Mouse (Mus musculus) CD8-positive naive resting alpha-beta T cell, adult 2 months (primary cell): ENCODE data around the gene Cldn15.
"Not testable (repeated sequence)": the region's sequence is repeated elsewhere in the genome, so short reads cannot be mapped to it uniquely, and the experiment has no call there.

Source experiments
- DNase-seq, 2 experiments: peaks; one replicate each; pipeline ENCODE4 v3.0.0; 2022; ENCODE audit warnings: low read depth in 2 of 2, low spot score in 2 of 2

The Cldn15 gene

DNA sequence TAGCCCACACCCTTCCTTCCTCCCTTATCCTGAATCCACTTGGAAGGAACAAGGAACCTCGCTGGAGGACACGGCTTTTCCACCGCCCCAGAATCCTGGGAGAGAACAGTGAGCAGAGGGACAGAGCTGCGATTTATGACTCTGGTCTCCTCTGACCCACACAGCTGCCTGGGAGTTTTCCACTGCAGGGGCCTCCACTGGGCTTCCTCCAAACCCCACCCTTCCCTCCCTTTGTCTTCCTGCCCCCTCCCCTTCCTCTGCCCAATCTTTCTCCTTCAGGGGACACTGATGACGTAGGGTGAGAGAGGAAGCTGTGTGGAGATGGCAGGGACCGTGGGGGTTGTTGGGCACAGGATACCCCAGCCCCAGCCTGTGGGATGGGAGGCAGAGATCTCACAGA, at the start of gene Cldn15:
Cldn15 (plus strand) TSS at position 286 of the 400 bp plus-strand sequence.
- no peak for DNase-seq

DNA sequence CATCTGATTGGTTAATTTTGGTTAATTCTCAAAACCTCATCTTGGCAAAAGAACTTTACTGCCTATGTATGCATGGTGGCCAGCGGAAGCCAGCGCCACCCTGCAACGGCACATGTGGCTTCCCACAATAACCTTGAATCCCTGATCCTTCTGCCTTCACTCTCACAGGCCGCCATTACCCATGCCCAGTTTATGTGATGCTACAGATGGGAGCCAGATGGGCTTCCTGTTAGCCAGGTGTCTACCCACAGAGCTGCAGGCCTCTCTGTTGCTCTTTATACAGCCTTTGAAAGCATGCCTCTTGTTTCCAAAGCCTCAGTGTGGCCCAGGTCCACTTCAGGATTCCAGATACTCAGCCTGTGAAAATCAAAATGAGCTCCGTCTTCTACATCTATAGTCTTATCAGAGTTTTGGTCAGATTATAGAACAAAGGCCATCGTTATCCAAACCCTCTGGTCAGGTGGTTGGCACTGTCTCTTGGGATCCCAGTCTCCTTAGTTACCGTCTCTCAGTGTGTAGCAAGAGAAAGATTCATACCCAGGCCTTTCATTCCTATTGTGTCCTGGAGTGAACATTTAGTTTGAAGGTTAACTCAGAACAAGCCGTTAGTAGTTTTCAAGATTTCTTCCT, 48.7 kb upstream of the Cldn15 start:
- no peak for DNase-seq

DNA sequence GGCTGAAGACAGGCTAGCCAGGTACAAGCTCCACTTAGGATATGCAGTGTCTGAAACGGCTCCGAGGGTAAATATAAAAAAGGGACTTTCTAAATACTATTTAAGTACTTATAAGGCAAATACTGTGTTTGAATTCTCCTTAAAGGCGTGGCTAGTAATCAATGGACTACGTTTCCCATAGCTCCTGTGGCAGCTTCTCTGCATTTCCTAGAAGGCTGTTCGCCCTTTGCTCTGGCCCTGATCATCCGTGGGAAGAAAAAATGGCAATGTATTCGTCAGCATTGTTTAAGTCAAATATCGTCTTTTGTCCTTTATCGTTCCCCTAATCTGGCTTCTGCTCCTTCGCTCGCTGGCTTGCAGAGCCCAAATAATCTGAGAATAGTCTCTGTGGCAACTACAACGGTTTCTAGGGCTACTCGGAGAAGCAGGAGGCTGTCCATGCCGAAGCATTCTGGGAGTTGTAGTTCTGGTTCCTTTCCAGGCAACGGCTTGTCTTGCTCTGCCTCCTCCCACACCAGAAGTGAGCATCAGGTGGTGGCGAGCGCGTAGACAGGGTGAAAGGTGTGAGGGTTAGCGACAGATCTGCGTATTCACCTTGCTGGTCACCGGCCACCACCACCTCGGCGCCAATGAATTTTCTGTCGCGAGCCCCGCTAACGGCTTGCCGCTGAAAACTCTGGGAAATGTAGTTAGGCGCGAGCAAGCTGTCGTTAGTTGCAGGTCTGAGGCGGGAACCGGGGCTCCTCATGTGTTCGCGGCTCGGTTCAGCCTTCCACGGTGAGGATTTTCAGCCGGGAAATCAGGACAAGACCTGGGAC, 47.6 kb upstream of the Cldn15 start:
- peak; percentile 50 to 69 for DNase-seq

DNA sequence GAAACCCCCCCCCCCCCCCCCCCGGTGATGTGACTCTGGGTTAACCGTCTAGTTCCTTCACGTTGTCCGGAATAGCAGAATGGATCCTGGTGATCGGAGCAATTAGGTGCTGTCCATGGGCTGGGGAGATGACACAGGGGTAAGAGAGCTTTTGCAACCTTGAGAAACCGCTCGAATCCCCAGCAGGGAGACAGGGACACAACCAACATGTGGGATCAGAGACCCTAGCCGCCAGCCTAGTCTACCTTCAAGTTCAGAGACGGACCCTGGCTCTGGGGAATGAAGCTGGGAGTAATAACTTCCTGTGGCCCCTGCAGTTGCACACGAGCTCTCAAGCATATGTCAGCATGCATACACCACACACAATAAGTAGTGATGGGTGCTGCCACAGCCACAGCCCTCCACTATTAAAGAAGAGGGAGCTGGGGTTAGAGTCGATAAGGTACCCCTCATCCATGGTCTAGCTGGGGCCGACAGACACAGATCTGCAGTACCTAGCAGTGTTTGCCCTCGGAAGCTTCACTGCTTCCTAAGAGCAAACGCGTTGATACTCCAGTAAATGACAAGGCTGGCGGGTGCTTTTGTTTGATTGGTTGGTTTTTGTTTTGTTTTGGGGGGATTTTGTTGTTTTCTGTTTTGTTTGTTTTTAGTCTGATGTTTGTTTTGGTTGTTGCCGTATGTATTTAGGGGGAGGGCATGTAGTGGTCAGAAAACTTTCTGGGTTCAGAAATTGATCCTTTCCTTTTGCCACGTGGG, 46.7 kb upstream of the Cldn15 start:
- DNase-seq = no peak

DNA sequence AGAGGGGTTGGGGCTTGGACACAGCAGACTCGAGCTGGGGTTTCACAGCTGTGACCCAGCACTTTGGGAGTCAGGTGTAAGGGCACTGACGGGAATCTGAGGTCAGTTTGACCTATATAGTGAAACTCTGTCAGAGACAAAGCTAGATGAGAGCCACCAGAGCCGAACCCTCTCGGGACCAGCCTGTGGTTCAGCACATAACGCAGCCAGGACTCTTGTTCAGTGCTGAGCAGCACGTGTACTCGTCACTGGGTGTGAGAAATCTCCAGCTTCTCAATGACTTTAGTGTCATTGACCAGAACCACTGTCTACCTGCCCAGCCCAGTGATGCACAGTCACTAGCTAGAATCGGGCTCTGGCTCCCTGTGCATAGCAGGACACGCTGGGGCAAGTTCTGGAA, 43.6 kb upstream of the Cldn15 start:
- DNase-seq = no peak

DNA sequence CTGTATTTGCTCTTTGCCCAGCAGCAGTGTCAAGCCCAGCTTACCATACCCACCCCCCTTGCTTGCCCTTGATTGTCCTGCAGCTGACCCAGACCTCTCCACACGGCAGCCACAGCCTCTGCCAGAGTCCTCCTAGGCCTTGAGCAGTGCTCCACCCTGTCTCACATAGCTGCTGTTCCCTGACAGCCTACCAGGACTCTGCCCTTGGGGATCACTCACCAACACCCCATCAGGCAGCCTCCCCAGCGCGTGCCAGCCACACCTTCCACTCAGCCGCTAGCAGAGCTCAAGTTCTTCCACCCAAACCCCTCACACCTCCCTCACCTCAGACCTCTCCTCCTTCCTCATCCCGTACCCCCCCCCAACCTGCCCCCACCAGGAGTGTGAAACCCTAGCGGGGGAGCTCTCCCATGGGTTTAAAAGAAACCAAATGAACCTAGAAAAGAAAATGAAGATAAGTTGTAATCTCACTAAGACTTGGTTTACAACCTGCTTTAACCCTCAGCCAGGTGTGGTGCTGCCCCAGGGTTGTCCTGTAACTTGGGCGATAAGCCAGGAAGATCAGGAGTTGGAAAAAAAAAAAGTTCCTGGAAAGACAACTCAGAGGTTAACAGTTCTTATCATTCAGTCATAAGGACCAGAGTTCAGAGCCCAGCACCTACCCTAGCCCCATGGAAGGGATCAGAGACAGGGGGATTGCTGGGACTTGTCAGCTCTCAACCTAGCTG, 42.5 kb upstream of the Cldn15 start:
- no peak for DNase-seq

DNA sequence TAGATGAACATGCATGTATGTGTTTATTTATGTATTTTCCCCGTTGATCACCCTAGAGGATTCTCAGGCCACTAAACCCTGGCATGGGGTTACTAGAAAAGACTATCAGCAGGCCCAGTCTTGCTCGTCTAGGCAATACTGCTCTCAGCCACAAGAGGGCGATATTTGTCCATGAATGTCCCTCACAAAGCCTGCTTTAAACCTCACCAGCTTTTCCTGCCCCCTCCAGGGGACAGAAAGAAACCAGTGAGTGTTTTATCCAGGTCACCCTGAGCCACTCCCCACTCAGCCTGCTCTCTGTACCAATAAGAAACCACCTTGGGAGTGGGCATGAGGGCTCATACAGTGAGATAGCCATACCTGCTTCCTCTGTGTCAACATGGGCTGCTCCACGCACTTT, 37.3 kb upstream of the Cldn15 start:
- peak; percentile 63 to 73 for DNase-seq

DNA sequence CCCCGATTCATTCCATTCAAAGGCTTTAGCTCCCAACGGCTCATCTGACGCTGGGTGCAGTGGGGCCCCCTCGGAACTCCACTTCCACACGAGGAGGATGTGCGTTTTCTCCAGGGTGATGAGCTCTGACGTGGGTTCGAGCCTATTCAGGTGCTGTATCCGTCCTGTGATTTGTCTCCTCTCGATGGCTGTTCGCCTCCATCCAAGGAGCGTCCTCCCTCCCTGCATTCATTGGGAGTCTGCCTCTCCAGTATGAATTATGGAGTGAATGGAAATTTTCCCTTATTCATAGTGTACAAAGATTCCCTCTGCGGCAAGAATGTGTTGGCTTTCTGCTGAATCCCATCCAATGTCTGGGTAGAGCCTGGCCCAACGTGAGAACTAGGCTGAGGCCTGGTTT, 34.5 kb upstream of the Cldn15 start:
- no peak for DNase-seq

DNA sequence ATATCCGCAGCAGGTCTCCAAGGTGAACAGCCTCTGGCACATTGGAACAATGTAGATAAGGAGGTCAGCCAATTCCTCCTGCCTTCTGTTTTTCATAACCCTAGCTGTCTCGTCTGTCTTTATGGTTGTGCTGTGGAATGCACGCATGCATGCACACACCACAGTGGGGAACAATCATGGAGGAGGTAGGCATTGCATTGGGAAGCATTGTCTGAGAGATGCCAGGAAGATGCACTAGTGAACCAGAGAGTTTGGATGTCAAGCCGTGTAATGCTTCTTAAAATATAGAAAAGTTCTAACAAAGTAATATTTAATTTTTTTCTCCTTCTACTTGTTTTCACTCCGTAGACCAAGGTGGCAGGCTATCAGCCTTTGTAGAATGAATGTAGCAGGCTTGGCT, 33.5 kb upstream of the Cldn15 start:
- DNase-seq = no peak

DNA sequence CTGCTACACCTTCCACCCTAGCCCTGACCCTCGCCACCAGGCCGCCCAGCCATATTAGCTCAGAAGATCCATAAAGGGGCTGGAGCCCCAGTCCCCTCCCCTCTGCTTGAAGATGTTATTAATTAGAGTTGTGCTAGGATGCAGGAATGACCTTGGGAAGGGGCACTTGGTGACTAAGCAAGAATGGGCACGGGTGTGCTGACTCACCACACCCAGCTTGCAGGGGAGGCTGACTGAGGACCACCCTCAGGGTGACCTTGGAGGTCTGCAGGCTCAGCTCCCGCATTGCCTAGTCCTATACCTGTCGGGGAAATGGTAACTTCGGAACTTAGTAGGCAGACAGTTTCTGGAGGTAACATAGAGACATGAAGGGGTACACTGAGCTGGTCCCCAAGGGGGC, 32.5 kb upstream of the Cldn15 start:
- no peak for DNase-seq

DNA sequence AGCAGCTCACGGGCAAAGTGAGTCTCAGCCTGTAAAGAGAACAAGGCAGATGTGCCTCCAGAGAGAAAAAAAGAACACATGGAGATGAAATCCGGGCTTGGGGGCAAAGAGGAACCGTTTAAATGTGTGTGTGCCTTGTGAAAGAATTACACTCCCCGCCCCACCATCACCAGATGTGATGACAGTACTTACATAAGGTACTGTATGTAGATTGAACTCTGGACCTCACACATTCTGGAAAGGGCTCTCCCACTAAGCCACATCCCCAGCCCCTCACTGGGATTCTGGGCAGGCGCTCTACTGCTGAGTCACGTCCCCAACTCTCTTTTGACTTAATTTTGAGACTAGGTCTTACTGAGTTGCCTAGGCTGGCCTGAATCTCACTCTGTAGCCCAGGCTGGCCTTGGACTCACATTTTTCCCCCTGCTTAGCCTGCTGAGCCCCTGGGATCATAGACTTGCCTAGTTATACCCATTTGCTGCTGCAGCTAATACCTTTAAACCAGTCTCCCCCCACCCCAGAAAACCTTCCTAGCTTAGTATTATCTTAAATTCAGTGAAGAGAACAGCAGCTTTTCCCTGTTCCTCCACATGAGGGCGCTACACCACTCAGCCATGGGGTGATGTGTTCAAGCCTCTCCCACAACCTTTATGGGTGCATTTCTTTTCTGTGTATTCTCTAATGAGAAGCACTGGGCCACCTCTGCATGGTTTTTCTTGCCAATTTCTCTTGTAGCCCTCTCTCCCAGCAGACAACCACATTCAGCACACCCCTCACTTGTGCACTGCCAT, 30.3 kb upstream of the Cldn15 start:
- peak in 1 of 2 experiments; percentile 12 for DNase-seq

DNA sequence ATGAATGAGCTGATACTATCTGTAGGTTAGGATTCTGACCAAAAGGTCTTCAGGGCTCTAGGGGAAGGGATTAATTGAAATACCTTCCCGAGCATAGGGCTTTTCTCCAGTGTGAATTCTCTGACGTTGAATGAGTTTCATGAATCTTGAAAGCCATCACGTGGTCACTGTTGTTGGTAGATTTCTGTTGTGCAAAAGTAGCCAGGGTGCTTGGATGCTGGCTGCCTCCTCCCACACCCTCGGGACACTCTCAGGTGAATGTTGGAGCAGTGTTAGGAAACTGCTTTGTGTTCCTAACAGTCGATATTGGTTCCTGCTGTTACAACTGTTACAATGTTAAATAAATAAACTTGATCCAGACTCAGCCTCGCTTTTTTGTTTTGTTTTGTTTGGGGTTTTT, 29.7 kb upstream of the Cldn15 start:
- no peak for DNase-seq

DNA sequence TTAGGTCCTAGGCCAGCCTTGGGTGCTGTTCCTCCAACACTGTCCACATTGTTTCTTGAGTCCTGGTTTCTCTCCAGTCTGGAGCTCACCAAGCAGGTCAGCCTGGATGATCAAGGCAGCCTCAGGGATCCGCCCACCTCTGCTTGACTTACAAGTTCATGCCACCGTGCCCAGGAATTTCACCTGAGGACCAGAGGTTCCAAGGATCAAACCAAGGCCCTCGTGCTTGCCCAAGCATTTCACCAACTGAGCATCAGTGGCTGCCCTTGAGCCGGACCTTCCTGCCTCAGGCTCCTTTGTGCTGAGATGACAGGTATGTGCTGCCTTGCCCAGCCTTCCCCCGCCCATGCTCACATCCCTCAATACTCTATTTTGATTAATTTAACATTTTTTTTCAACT, 28.8 kb upstream of the Cldn15 start:
- DNase-seq = no peak

DNA sequence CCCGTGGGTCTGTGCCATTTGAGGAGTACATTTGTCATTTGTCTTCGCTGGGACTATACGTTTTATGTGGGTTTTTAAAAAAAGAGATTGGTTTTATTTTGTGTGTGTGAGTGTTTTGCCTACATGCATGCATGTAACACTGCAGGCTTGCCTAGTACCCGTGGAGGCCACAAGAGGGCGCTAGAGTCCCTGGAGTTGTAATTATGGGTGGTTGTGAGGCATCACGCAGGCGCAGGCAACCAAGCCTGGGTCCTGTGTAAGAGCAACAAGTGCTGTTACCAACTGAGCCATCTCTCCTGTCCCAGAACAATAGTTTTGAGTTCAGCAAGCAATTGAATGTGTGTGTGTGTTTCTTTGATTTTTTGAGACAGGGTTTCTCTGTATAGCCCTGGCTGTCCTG, 27.1 kb upstream of the Cldn15 start:
- peak in 1 of 2 experiments; percentile 20 for DNase-seq

DNA sequence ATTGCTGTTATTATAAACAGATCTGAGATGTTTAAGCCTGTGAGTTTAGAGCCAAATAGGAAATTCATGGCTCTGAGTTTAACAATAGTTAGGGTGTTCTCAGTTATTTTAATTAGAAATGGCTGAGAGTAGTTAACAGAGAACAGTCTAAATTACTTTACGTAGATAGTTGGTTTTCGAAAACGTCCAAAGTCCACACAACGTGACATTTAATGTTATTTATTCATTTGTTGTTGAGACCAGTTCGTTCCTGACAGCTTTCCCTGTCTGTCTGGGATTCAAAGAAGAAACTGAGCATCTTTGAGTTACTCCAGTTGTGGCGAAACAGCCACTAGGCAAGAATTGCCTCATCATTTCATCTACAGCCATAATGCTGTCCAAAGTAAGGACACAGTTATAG, 26.4 kb upstream of the Cldn15 start:
- not testable (repeated sequence) for DNase-seq

DNA sequence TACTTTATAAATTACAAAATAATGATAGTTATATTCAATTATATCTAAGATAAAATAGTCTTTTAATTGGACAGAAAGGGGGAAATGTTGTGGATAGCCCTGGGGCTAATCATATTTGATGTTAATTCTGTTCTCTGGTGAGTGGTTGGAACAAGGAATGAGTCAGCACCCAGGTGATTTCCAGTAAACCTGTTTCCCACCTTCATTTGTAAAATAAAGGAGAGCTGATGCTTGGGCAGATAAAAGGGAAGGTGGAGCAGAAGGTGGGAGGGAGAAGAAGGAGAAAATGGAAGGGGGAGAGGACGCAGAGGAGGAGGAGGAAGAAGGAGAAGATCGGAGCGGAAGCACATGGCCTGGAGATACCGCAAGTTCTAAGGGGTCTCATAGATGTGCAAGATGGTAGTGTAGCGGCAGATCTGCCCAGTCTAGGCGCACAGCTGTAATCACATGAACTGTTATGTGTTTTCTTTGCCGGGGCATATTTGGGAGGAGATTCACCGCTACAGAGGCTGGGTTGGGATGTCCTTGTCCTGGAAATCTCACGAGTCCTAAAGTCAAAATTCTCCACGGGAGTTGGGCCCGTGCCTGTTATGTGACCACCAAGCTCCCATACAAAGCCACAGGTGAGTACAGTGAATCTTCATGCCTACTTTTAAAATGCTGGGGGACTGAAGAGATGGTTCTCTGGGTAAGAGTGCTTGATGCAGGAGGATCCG, 25.4 kb upstream of the Cldn15 start:
- DNase-seq = no peak

DNA sequence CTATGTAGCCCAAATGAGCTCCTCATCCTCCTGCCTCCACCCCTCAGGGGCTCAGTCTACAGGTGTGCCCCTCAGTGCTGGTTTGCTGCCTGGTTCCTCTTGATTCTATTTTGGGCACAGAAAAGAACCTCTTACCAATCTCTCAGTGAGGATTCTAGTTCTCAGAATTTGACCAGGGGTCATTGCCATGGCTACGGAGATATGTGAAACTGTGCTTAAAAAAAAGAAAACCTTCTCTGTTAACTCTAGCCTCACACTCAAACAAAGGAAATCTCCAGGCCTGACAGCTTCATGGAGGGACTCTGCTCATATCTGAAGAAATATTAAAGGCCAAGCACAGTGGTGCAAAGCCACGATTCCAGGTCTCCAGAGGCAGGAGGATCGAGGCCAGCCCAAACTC, 23.6 kb upstream of the Cldn15 start:
- no peak for DNase-seq

DNA sequence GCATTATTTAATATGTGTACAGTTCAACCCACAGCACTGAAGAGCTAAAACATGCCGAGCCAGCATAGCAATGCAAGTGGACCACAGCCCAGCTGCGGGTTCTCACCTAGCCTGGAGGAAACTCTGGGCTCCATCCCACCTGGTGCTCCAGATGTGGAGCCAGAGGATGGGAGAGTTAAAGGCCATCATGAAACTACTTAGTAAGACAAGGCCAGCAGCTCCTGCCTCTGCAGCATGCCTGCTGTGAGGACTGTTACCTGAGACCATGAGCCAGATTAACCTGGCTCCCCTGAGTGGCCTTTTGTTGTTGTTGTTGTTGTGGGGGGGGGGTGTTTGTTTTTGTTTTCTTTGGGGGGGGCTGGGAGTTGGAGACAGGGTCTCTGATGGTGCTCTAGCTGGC, 23.0 kb upstream of the Cldn15 start:
- no peak for DNase-seq

DNA sequence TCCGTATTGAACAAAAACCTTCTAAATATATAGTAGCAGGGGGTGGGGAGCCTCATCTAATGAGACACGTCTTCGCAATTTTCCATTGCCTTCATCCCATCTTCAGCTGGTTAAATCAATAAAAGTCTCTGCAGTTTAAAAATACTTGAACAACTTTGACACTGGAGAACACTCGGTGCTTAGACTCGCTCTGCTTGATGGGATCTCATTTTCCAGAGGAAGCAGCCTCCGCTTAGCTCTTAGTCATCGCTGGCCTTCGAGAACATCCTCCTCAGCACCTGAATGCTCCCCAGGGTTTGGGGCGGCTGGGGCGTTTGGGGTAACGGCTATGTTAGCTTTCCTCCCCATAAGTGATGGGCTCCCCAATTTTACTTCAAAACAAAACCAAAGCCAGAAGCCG, 21.3 kb upstream of the Cldn15 start:
- DNase-seq = no peak

DNA sequence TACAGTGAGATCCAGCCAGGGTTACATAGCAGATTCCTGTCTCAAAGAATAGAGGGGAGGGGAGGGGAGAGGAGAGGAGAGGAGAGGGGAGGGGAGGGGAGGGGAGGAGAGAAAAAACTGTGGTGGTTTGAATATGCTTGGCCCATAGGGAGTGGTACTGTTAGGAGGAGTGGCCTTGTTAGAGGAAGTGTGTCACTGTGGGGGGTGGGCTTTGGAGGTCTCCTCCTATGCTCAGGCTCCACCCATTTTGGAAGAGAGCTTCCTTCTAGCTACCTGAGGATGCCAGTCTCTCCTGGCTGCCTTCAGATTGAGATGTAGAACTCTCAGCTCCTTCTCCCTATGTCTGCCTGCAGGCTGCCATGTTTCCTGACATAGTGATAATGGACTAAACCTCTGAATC, 18.5 kb upstream of the Cldn15 start:
- no peak for DNase-seq
